Mouse (Mus musculus) large intestine, adult 2 months (tissue): Measurements from ENCODE around the gene Hist2h2ab. TPM values are rescaled to one million over a fixed set of nuclear protein-coding genes. Genes with fewer than 3 reads are reported as not detected.

Experiments used
- polyA plus RNA-seq: library from polyadenylated mRNA; depleted of rRNA; stranded (reverse); fragments of >200 nt; gene quantifications from 2 replicates; pipeline ENCODE4 v1.2.3, GENCODE M21; 2012; rRNA removed

The Hist2h2ab gene
- polyA plus RNA-seq, 1 experiment: 1.5 TPM

Other genes with a start within 250 kb of the Hist2h2ab start
- 49.7 and 54.9 TPM in 2 replicates for gene Plekho1, start 223.9 kb upstream of the Hist2h2ab start, polyA plus RNA-seq
- gene Vps45, start 161.4 kb upstream of the Hist2h2ab start, polyA plus RNA-seq: 6.1 TPM in 2 replicates
- 5.7 and 8.9 TPM in 2 replicates for gene Otud7b, start 115.3 kb upstream of the Hist2h2ab start, polyA plus RNA-seq
- gene Mtmr11, start 57.9 kb upstream of the Hist2h2ab start, polyA plus RNA-seq: 60.8 and 66.6 TPM in 2 replicates
- gene Sf3b4, start 47.5 kb upstream of the Hist2h2ab start, polyA plus RNA-seq: 48.8 and 56.1 TPM in 2 replicates
- gene Sv2a, start 38.7 kb upstream of the Hist2h2ab start, polyA plus RNA-seq: 2.0 TPM in 2 replicates
- 45.2 and 47.6 TPM in 2 replicates for gene Bola1, start 156 bp upstream of the Hist2h2ab start, polyA plus RNA-seq
- gene Hist2h2ac, start 1.0 kb downstream of the Hist2h2ab start, polyA plus RNA-seq: 14.8 and 16.9 TPM in 2 replicates
- gene Hist2h2be, start 1.3 kb downstream of the Hist2h2ab start, polyA plus RNA-seq: 2.8 and 3.7 TPM in 2 replicates
- 49.8 and 65.9 TPM in 2 replicates for gene Hist2h3c2, start 19.3 kb downstream of the Hist2h2ab start, polyA plus RNA-seq
- gene Hist2h2aa2, start 20.4 kb downstream of the Hist2h2ab start, polyA plus RNA-seq: 68.4 and 101 TPM in 2 replicates
- 112 and 147 TPM in 2 replicates for gene Hist2h2aa1, start 25.6 kb downstream of the Hist2h2ab start, polyA plus RNA-seq
- gene Hist2h3c1, start 26.8 kb downstream of the Hist2h2ab start, polyA plus RNA-seq: not detected in 2 replicates
- gene Hist2h4, start 43.4 kb downstream of the Hist2h2ab start, polyA plus RNA-seq: 5.8 and 5.9 TPM in 2 replicates
- gene Hist2h3b, start 48.8 kb downstream of the Hist2h2ab start, polyA plus RNA-seq: 62.7 and 75.7 TPM in 2 replicates
- gene Hist2h2bb, start 49.9 kb downstream of the Hist2h2ab start, polyA plus RNA-seq: 11.8 and 17.3 TPM in 2 replicates
- gene Fcgr1, start 74.1 kb downstream of the Hist2h2ab start, polyA plus RNA-seq: 4.6 and 5.6 TPM in 2 replicates
- not detected in 2 replicates for gene BC107364, start 232.4 kb downstream of the Hist2h2ab start, polyA plus RNA-seq